Mouse (Mus musculus): ENCODE data around the gene Ruvbl1. TPM values are rescaled to one million over a fixed set of nuclear protein-coding genes. Genes with fewer than 3 reads are reported as not detected.

Ruvbl1 gene
- polyA plus RNA-seq, 2 experiments, result 79.9 to 120 TPM

- 90% methylated on average over 4 of the region's 4 CpGs for WGBS
- DNase-seq (ENCODE audit: low spot score), result no peak
- no peak overlapping the region for H3K9ac ChIP-seq (ENCODE audit: low read depth, low read length, severe bottlenecking)
Measured at GRCm38 (mm10) chr6:88524056-88524455, 58.8 kb downstream of the Ruvbl1 start.

GRCm38 (mm10) chr6:88530306-88530705 is 65.1 kb downstream of the Ruvbl1 start:
- Histone ChIP-seq H3K4me3 (replicated peaks; ENCODE audit: low read length) (no peak overlapping the region), H3K36me3 (ENCODE audit: control insufficient read depth, insufficient read depth, low read length) (no peaks in the 10 kb centered on the region), H3K9me3 (ENCODE audit: control insufficient read depth, low read length) (no peaks in the 10 kb centered on the region), H3K9ac (ENCODE audit: low read depth, low read length, severe bottlenecking) (no peak overlapping the region), H3K4me1 (ENCODE audit: control insufficient read depth, insufficient read depth, low read length) (no peaks in the 10 kb centered on the region), H3K27ac (replicated peaks; ENCODE audit: low read depth, low read length) (no peak overlapping the region), H3K27me3 (ENCODE audit: control insufficient read depth, insufficient read depth, low read length) (no peaks in the 10 kb centered on the region), H3K4me2 (replicated peaks; ENCODE audit: low read depth, low read length, severe bottlenecking) (no peak overlapping the region)
- DNase-seq (ENCODE audit: low spot score) (no peak), ATAC-seq (ENCODE audit: low FRiP score, low read depth) (no peak)
- TF ChIP-seq POLR2A (IDR thresholded peaks at IDR 0.05; ENCODE audit: borderline replicate concordance, extremely low read depth, insufficient read depth, insufficient read length), result no peak

More at GRCm38 (mm10) chr6:88524056-88524455, 58.8 kb downstream of the Ruvbl1 start:
- no peak for ATAC-seq (ENCODE audit: low FRiP score, low read depth)
- H3K4me2 ChIP-seq (replicated peaks; ENCODE audit: low read depth, low read length, severe bottlenecking), result no peak overlapping the region
- no peaks in the 10 kb centered on the region for H3K36me3 ChIP-seq (ENCODE audit: control insufficient read depth, insufficient read depth, low read length)
- H3K9me3 ChIP-seq (ENCODE audit: control insufficient read depth, low read length), result no peaks in the 10 kb centered on the region
- H3K4me3 ChIP-seq (replicated peaks; ENCODE audit: low read length), result no peak overlapping the region
- H3K27me3 ChIP-seq (ENCODE audit: control insufficient read depth, insufficient read depth, low read length), result no peaks in the 10 kb centered on the region
- peaks cover 4% of the 10 kb centered on the region for H3K4me1 ChIP-seq (ENCODE audit: control insufficient read depth, insufficient read depth, low read length)
- no peak overlapping the region for H3K27ac ChIP-seq (replicated peaks; ENCODE audit: low read depth, low read length)
- no peak for TF ChIP-seq POLR2A (IDR thresholded peaks at IDR 0.05; ENCODE audit: borderline replicate concordance, extremely low read depth, insufficient read depth, insufficient read length)

DNA sequence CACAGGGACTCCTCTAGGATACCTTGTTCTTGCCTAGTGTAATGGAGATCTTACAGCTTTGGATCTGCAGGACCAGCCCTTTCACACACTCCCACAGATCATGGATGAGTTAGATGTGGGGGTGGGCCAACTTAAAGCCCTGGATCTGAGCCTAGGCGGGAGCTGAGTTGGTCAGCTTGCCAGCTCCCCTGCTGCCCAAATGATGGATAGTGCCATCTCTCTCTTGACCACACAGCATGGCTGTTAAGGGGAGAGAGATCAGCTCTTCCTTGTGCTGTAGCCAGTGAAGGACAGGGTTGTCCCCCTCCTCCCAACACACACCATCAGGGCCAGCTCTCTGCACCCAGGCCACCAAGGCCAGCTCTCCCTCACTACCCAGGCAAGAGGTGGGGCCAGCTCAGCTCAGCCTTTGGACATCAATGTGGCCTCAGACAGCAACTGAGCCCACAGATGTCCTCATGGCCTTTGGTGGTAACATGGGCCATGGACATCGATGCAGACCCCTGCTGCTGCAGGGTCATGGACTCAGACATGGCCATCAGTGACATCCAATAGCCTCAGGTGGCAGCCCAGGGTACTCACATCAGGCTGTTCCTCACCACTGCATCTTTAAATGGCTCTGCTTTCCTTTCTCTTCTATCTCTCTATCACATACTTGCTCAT is 75.0 kb downstream of the Ruvbl1 start:
- no peaks in the 10 kb centered on the region for H3K9me3 ChIP-seq (ENCODE audit: control insufficient read depth, low read length)
- 73% methylated on average over 2 of the region's 2 CpGs for WGBS
- no peak for TF ChIP-seq POLR2A (IDR thresholded peaks at IDR 0.05; ENCODE audit: borderline replicate concordance, extremely low read depth, insufficient read depth, insufficient read length)
- H3K4me1 ChIP-seq (ENCODE audit: control insufficient read depth, insufficient read depth, low read length), result no peaks in the 10 kb centered on the region
- no peak for DNase-seq (ENCODE audit: low spot score)
- H3K27ac ChIP-seq (replicated peaks; ENCODE audit: low read depth, low read length), result no peak overlapping the region
- H3K4me2 ChIP-seq (replicated peaks; ENCODE audit: low read depth, low read length, severe bottlenecking), result no peak overlapping the region
- H3K27me3 ChIP-seq (ENCODE audit: control insufficient read depth, insufficient read depth, low read length), result no peaks in the 10 kb centered on the region
- no peak for ATAC-seq (ENCODE audit: low FRiP score, low read depth)
- no peak overlapping the region for H3K9ac ChIP-seq (ENCODE audit: low read depth, low read length, severe bottlenecking)
- no peaks in the 10 kb centered on the region for H3K36me3 ChIP-seq (ENCODE audit: control insufficient read depth, insufficient read depth, low read length)
- no peak overlapping the region for H3K4me3 ChIP-seq (replicated peaks; ENCODE audit: low read length)

DNA sequence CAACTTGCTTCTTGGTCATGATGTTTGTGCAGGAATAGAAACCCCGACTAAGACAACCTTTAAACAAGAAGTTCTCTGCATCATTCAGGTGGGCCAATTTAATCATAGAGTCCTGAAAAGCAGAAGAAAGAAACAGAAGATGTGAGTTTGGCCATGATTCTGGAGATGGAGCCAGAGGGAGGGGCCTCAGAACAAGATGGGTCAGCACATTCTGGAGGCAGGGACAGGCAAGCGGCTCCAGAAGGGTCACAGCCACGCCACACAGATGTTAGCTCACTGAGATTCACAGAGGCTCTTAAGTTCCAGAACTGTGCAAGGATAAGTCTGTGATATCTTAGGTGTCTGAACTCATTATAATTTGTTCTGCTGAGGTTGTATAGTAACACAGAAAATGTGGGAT is 79.0 kb downstream of the Ruvbl1 start:
- no peaks in the 10 kb centered on the region for H3K9me3 ChIP-seq (ENCODE audit: control insufficient read depth, low read length)
- DNase-seq (ENCODE audit: low spot score), result no peak
- no peak overlapping the region for H3K4me2 ChIP-seq (replicated peaks; ENCODE audit: low read depth, low read length, severe bottlenecking)
- WGBS, result 75% methylated on average over 3 of the region's 3 CpGs
- no peak for ATAC-seq (ENCODE audit: low FRiP score, low read depth)
- H3K4me3 ChIP-seq (replicated peaks; ENCODE audit: low read length), result no peak overlapping the region
- H3K4me1 ChIP-seq (ENCODE audit: control insufficient read depth, insufficient read depth, low read length), result no peaks in the 10 kb centered on the region
- 0 out of 2 replicates have a peak, but pooled peaks cover 7% of the 10 kb centered on the region for H3K27me3 ChIP-seq (ENCODE audit: control insufficient read depth, insufficient read depth, low read length)
- H3K36me3 ChIP-seq (ENCODE audit: control insufficient read depth, insufficient read depth, low read length), result no peaks in the 10 kb centered on the region
- H3K9ac ChIP-seq (ENCODE audit: low read depth, low read length, severe bottlenecking), result no peak overlapping the region
- H3K27ac ChIP-seq (replicated peaks; ENCODE audit: low read depth, low read length), result no peak overlapping the region
- TF ChIP-seq POLR2A (IDR thresholded peaks at IDR 0.05; ENCODE audit: borderline replicate concordance, extremely low read depth, insufficient read depth, insufficient read length), result no peak

DNA sequence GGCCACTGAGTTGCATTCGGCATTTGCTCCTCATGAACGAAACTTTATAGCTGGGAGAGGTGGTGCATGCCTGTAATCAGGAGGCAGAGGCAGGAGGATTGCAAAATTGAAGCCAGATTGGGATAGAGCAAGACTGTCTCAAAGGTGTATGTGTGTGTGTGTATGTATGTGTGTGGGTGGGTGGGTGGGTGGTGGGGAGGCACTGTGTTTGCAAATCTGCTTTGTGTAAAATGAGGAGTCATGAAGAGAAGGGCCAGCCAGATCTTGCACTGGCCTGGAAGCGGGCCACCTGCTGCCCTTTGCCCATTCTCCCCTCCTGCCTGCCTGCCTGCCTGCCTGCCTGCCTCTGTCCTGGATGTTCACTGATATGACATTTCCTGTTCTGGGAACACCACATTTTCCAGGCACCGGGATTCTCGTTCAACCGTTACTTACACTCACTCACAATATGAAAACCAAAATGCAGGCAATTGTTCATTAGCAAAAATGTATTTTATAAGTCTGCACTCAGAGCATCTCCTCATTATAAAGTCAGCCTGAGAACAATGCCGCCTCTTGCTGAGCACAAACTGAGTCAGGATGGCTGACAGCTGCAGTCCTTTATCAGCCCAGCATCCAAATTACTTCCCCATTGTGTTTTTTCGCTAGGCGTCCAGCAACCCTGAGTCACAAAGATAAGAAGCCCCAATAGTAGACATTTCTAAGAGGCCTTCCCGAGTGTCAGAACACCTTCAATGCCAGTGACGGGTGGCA is 79.6 kb downstream of the Ruvbl1 start:
- ATAC-seq (ENCODE audit: low FRiP score, low read depth) (no peak), DNase-seq (ENCODE audit: low spot score) (no peak)
- no peaks in the 10 kb centered on the region for H3K9me3 ChIP-seq (ENCODE audit: control insufficient read depth, low read length)
- no peak overlapping the region for H3K27ac ChIP-seq (replicated peaks; ENCODE audit: low read depth, low read length)
- WGBS, result 57% methylated on average over 11 of the region's 11 CpGs
- H3K4me2 ChIP-seq (replicated peaks; ENCODE audit: low read depth, low read length, severe bottlenecking), result no peak overlapping the region
- 0 out of 2 replicates have a peak, but pooled peaks cover 7% of the 10 kb centered on the region for H3K27me3 ChIP-seq (ENCODE audit: control insufficient read depth, insufficient read depth, low read length)
- H3K4me1 ChIP-seq (ENCODE audit: control insufficient read depth, insufficient read depth, low read length), result no peaks in the 10 kb centered on the region
- H3K36me3 ChIP-seq (ENCODE audit: control insufficient read depth, insufficient read depth, low read length), result no peaks in the 10 kb centered on the region
- no peak overlapping the region for H3K4me3 ChIP-seq (replicated peaks; ENCODE audit: low read length)
- H3K9ac ChIP-seq (ENCODE audit: low read depth, low read length, severe bottlenecking), result no peak overlapping the region
- no peak for TF ChIP-seq POLR2A (IDR thresholded peaks at IDR 0.05; ENCODE audit: borderline replicate concordance, extremely low read depth, insufficient read depth, insufficient read length)
